Mouse (Mus musculus): ENCODE data around the gene Camta1.

Camta1 gene

DNA sequence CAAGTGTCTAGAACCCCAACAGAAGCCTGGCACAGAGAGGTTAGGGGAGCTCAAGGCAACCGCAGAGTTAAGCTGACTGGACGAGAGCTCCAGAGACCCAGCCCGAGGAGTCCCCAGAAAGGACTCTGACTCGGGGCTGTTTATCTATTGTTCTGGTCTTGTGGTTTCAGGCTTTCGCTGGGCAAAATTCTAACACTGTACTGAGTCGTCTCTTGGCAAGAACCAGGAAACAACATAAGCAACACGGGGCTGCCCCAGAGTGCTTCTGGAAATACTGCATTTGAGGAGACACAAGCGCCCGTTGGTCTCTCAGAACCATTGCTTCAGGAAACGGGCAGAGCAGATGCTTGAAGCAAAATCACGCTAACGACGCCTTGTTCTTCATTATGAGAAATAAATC is 860.3 kb downstream of the Camta1 start:
- no peak for DNase-seq (ENCODE audit: low read depth, low spot score)

DNA sequence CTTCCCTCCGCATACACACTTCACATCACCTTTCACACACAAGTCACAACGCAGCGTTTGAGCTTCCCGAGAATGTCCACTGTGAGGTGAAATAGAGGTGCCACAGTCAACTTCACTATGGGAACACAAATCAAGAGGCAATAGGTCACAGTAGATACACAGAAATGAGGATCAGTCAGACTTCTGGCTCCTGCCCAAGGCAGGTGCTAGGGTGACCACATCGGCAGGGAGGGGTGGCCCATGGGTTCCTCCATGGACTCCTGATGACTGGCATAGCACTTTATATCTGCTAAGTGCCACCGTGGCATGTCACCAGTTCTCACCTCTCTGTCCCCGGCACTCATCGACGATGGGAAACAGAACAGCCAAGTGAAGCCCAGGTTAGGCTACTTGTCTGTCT is 863.0 kb downstream of the Camta1 start:
- DNase-seq (ENCODE audit: low read depth, low spot score), result no peak

DNA sequence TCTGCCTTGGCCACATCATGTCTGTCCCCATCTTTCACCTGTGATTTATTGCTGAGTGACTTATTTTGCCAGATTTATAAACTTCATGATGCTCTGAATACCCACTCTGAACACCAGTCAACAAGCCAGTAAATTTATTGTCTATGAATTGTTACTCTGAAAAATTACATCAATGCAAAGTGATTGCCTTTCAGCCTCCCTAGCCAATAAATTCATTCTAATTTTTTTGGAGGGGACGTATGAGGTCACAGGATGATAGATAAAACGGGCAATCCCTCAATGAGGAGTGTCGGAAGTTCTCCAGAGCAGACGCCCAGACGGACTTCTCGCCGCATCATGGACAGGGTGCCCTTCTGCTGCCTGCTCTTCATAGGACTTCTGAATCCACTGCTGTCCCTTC is 864.9 kb downstream of the Camta1 start, which contains the start of gene Uts2:
Gene Uts2, plus strand, starts transcription at position 301 of the 400 bp plus-strand sequence.
- no peak for DNase-seq (ENCODE audit: low read depth, low spot score)

DNA sequence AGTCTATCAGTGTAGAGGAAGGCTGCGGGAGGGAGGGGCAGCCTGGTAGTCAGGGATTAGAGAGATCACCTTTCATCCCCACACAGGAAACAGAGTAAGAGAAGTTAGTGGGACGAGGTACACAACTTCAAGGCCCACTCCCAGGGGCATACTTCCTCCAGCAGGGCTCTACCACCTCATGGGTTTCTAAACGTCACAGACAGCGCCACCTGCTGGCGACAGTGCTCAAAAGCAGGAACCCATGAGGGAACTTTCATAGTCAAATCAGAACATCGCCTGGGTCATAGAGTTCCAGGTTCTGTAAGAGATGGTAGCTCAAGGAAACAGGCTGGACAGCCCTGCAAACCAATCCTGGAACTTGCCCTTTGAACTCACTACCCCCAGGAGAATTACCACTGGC is 871.5 kb downstream of the Camta1 start:
- DNase-seq (ENCODE audit: low read depth, low spot score), result peak; percentile 89

DNA sequence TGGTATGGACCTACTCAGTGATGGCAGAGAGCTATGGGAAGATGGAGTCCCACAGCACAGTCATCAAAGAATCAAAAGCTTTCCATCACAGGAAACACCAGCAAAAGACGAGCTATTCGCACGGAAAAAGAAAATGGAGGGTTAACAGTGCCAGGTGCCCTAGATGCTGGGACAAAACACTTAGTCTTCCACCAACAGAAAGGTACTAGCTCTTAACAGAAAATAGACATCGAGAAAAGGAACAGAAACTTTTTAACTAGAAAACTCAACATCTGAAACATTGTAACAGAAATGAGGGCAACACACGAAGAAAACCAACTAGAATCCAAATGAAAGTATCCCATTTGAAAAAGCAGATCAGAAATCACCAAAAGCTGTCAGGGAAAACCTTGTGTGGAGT is 881.5 kb downstream of the Camta1 start:
- DNase-seq (ENCODE audit: low read depth, low spot score), result no peak

DNA sequence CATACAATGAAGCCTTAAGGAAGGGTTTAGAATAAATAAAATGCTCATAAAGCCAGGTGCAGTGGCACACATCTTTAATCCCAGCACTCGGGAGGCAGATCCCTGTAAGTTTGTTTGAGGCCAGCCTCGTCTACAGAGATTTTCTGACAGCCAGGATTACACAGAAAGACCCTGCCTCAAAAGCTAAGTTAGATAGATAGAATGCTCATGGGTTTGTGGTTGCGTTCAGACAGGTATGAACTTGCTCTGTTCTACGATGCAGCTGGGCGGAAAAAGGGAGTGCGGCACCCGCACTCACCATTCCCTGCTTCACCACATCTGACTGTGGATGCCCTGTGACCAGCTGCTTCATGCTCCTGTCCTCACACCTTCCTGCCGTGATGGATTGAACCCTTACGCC is 882.2 kb downstream of the Camta1 start:
- DNase-seq (ENCODE audit: low read depth, low spot score), result no peak

DNA sequence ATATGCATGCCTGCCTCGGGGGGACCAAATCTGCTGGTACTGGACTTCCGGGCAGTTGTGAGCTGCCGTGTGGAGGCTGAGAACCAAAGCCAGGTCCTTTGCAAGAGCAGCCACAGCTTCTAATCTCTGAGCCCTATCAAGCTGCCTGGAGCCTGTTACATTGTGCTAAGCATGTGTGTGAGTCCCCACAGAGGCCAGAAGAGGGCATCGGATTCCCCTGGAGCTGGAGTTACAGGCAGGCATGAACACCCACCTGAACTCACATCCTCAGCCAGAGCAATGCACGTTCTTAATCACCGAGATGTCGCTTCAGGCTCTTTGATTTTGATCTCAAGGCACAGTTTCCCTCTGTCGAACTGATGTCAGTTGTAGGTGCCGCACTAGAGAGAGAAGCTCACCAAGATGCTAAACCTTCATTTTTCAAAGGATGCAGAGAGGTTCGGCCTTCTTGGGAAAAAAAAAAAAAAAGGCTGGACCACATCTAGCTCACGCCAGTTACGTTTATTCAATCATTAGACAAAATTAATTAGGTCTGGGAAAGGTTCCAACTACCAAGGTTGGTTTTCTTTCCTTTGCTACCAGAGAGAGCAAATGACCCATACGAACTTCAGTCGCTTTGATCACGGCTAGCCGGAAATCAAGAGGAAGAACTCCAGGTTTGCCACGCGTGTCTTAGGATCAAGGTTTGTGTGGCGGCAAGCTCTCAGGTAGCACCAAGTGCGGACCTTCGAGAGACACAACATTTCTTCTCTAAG is 883.3 kb downstream of the Camta1 start:
- peak; percentile 66 for DNase-seq (ENCODE audit: low read depth, low spot score)

DNA sequence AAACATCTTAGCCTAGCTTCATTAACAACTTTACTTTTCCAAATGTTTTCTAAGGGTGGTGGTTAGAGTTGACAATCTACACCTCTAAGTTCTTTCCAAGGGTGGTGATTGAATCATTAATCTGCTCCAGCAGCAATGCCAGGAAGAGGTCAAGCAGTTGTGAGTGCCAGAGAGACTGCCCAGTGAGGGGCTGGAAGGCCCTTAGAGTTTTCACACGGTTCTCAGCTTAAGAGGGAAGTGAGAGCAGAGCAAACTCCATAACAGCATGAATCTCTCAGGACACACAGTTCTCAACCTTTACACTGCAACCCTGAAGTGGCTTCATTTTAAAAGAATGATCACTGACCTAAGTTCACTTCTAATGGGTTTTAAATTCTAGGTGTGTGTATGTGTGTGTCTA is 886.5 kb downstream of the Camta1 start:
- DNase-seq (ENCODE audit: low read depth, low spot score), result no peak

DNA sequence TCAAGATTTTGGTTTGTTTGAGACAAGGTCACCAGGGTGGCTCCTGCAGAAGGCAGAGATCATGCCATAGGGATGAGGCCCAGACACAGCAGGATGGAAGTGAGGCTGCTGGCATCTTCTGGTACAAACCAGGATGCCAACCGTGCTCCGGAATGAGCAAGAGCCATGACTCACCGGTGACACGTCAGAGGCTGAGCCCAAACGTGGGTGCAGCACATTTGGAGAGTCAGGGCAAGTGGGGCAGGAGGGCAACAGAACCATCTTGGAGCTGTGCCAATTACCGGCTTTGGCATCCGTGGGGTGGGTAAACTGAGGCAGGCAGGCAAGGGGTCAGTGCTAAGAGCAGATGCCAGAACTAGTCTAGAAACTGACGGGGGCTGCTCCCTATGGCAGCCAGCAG is 888.4 kb downstream of the Camta1 start:
- DNase-seq (ENCODE audit: low read depth, low spot score), result no peak

DNA sequence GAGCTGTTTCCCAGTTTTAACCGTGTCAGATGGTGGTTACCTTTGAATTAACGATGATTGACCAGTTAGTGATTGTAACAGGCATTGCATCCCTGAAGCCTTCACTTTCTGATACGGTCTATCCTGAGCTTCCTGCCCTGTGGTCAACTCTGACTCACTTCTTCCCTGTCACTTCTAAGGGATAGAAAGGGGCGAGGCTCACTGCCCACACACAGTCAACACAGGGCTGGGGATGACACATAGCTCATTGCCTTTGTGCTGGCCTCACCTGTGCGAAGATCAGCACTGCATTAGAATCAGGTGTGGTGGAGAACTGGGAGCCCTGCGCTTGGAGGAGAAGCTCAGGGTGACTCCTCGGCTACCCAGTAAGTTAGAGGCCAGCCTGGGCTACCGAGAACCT is 892.7 kb downstream of the Camta1 start:
- DNase-seq (ENCODE audit: low read depth, low spot score), result no peak

DNA sequence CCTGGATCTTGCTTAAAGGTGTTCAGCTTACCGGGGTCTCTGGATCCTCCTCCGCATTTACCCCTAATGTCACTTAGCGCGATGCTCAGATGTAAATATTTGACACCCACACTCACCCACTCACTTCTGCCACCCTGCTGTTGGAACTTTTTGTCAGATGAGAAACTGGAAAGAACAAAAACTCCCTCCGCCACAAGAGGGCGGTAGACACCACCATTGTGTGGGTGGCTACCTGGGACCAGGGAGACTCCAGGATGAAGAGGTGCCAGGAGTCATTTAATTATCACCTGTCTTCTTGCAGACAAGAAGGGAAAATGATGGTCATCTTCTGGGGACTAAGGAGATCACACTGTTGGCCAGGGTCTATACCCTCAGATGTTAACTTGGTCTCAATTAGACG is 895.1 kb downstream of the Camta1 start:
- peak; percentile 82 for DNase-seq (ENCODE audit: low read depth, low spot score)

DNA sequence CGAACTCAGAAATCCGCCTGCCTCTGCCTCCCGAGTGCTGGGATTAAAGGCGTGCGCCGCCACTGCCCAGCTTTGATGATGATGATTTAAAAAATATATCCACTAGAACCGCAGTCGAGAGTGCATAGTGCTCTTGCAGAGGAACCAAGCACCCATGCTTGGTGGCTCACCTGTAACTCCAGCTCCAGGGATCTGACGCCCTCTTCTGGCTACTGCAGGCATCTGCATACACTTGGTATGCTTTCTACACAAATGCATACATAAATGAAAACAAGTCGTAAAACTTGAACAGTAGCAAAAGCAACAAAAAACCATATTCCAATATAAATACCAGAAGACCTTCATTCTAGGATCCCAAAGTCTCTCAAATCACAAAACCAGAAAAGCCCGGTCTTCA is 896.1 kb downstream of the Camta1 start:
- peak; percentile 58 for DNase-seq (ENCODE audit: low read depth, low spot score)

DNA sequence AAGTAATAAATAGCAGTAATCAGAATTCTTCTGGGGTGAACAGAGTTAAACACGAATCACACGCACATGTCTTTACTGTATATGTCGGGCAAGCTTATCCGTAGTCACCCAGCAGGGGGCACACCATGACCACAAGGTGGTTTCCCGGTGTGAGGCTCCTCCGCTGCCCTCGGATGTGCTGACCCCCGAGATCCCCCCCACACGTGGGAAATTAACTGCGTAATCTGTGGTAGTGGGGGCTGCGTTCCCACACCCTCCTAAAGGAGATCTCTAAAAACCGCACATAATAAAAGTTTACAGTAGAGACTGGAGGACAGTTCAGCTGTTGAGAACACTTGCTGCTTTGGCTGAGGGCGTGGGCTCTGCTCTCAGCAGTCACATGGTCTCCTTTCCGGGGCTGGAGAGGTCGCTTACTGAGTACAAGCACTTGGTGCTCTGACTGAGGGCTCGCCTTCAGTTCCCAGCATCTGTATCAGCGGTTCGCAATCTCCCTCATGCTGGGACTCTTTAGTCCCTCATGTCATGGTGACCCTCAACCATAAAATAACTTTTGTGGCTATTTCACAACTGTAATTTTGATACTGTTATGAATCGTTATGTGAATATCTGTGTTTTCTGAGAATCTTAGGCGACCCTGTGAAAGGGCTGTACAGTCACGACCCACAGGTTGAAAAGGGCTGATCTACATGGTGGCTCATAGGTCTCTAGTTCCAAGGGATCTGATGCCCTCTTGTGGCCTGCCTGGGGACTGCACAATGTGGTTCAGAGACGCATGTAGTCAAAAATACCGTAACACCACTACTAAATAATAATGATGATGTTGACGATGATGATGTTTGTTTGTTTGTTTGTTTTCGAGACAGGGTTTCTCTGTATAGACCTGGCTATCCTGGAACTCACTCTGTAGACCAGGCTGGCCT is 896.8 kb downstream of the Camta1 start:
- DNase-seq (ENCODE audit: low read depth, low spot score), result peak; percentile 92

DNA sequence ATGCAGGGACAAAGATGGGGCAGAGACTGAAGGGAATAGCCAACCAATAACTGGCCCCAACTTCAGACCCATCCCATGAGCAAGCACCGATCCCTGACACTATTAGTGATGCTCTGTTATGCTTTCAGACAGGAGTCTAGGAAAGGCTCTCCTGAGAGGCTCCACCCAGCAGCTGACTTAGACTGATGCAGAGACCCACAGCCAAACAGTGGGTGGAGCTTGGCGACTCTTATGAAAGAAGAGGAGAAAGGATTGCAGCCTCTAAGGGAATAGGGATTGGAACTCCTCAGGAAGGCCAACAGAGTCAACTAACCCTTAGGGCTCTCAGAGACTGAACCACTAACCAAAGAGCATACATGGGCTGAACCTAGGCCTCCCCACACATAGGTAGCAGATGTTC is 898.0 kb downstream of the Camta1 start:
- DNase-seq (ENCODE audit: low read depth, low spot score), result peak; percentile 32

DNA sequence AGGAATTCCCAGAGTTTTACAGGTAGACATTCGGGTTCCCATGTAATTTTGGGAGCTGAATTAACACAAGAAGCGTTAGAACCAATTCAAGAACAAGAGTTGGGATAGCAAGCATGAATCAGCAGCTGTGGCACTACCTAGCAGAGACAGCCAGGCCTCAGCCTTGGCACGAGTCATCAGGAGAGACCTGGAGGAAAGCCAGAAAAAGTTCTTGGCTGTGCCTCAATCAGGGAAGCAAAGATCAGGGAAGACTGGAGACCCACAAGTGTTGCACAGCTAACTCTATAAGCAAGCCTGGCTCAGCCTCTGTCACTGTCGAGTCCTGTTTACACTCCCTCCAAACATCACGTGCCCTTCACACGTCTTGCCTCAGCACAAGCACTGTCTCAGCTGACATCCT is 899.4 kb downstream of the Camta1 start:
- no peak for DNase-seq (ENCODE audit: low read depth, low spot score)

DNA sequence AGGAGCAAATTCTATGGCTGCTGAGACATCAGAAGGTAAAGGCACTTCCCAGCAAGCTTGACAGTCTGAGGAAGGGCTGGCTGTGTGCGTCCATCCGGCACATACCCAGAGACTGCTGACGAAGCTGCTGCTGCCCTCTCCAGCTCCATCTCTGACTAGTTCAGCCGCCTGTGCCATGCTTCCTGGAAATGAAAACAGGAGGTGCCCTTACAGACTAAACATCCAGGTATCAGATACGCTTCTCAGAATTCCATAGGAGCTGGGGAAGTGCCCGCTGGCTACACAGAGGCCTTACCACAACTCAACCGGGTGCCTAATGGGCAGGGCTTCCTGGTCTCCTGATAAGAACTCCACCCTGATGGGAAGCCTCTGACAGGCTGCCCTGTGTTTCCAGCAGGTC is 903.1 kb downstream of the Camta1 start:
- no peak for DNase-seq (ENCODE audit: low read depth, low spot score)

DNA sequence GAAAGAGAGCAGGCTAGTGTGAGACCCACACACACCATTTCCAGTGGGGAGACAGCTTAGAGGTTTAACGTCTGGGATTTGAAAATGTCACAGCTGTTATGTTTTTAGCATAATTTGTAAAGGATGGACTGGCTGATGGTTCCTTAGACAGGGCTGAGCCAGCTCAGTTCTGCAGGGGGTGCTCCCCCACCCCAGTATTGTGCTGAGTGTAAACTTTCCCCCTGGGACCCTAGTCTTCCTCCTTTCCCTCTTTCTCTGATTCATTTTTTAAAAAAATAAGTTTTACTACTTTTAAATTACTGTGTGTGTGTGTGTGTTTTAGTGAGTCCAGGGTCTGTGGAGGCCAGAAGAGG is 904.6 kb downstream of the Camta1 start:
- DNase-seq (ENCODE audit: low read depth, low spot score), result no peak

DNA sequence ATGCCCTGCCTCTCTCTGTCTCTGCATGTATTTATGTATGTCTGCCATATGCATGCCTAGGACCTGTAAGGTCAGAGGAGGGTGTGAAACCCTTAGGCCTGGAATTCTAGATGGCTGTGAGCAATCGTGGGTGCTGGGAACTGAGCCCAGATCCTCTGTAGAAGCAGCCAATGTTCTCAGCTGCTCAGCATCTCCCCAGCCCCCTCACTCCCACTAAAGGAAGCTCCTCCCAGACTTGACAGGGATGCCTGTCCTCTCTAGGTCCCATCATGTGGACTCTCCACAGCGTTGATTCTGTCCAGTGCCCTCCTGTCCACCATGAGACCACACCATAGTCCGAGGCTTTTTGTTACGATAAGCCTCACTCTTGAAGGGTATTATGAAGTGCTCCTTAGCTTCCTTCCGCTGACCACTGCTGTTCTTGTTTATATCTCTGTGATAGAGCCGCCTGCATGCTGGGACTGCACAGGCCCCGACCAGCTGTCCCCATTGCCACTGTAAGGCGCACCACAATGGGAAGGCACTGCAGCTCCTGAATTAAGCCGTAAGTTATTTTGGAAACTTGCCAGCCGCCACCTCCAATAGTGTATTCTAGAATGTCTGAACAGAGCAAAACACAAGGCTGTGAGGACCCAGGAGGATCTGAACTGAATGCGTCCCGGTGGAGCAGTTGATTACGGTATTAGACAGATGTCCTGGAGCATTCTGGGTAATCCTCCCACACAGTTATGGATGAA is 905.1 kb downstream of the Camta1 start:
- DNase-seq (ENCODE audit: low read depth, low spot score), result no peak

DNA sequence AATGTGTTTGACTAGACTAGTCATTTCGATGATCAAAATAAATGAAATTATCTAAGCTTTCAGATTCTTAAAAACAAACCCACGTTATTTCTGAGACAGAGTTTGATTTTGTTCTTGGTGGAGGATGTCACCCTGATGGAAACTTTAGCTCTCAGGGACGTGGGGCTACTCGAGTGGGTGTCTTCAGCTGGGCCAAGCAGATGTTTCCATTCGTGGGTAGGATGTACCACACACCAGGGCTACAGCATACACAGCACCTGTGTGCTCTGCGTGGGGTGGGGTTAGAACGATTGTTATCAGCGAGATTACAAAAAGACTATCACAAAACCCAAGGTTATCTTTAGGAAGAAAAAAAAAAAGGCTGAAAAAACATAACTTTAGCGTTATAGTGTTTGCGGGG is 910.7 kb downstream of the Camta1 start:
- no peak for DNase-seq (ENCODE audit: low read depth, low spot score)

DNA sequence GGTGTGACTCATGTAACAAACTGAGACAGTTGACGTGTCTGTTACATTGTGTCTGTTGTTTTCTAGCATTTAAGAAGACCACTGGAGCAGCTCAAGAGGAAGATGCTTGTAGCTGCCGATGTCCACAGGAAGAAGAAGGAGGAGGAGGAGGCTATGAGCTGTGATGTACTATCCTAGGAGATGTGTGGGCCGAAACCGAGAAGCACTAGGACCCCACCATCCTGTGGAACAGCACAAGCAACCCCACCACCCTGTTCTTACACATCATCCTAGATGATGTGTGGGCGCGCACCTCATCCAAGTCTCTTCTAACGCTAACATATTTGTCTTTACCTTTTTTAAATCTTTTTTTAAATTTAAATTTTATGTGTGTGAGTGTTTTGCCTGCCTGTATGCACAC is 917.0 kb downstream of the Camta1 start:
- DNase-seq (ENCODE audit: low read depth, low spot score), result no peak

DNA sequence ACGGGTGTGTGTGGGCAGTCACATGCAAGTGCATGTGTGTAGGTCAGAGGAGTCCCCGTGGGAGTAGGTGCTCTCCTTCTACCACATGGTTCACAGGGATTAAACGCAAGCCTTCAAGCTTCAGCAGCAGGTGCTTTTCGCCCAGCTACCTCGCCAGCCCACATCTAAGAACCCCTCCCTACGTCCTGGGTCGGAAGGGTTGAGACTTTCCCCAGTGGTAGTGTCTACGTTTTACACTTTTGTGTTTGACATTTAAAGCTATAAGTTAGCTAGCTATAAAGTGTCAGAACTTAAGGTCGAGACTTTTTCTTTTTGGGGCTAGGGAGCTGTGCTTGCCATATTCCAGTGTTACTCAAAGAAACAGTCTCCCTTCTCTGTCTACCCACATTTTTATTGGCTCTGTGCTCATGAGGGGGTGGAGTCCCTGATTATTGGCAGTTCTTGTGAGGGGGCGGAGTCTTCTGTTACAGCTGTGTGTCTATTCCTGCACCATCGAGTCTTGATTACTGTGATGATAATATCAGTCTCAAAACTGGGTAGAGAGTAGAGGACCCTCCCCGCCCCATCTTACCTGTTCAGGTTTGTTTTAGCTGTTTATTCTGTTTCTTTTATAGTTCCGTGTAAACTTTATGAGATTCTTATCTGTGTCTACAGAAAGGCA is 921.6 kb downstream of the Camta1 start:
- DNase-seq (ENCODE audit: low read depth, low spot score), result peak; percentile 69

DNA sequence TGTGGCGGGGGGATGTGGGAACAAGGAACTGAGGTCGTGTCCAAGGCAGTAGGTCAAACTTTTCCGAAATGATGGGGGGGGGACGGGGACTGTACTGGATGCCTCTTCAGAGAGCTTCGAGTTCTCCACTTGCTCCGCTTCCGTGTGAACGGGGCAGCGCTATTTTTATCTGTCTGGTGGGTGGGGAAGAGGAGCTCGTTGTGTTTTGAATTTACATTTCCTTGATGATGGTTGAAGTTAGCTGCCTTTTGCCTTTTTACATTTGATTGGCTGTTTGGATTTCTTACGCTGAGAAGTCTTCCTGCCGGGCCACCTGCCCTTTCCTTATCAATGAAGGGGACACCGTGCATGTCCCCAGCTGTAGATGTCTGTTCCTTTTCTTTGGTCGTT is 923.6 kb downstream of the Camta1 start:
- no peak for DNase-seq (ENCODE audit: low read depth, low spot score)

Data from ZHBTc4 (cell line).